Mouse (Mus musculus) embryonic fibroblast, embryonic 13.5 days (primary cell): ENCODE results near the gene Dtl.

Experiments
- CTCF ChIP-seq: IDR thresholded peaks from 2 replicates; pipeline ENCODE4 v1.5.1; 2011; ENCODE audit warnings: mild to moderate bottlenecking, control low read depth, low read length, moderate library complexity, borderline replicate concordance; ENCODE audit not compliant: insufficient read depth
- POLR2A ChIP-seq: IDR thresholded peaks from 2 replicates; pipeline ENCODE4 v1.6.1; 2011; ENCODE audit warnings: low read depth, mild to moderate bottlenecking, control low read depth, low read length, moderate library complexity

GRCm38 (mm10) chr1:191575458-191576247, at the start of gene Dtl, which contains the start of gene Ints7:
- peak; percentile 85 for TF ChIP-seq CTCF
- peak; percentile 86 for TF ChIP-seq POLR2A
